8 mouse cellular contexts compared by ENCODE assay signal in the genomic region with DNA sequence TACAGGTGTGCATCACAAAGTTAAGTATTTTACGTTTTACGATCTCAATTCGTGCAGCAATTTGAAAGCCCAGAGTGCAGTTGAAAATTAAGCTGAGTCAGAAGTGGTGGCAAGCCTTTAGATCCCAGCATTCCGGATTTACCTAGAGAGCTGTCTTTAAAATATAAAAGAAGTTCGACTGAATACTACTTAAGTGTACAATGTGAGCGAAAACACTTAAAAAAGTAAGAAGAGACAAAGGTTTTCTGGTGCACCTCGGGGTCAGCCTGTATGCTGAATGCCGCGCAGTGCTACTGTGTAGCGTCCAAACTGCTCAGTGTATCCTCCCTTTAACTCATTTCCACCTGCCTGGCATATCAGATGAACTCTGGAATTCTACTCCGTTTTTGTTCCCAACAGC. TPM values are rescaled to one million over a fixed set of nuclear protein-coding genes. Genes with fewer than 3 reads are reported as not detected.
DNase-seq lines count a peak whose midpoint lies in the region; ATAC-seq and TF ChIP-seq lines count a peak whose summit lies in the region.

No protein-coding gene starts in this region.

- H3K36me3 ChIP-seq in E14TG2a.4 (ENCODE audit: insufficient read depth, low read length) = no peaks in the 10 kb centered on the region
- H3K36me3 ChIP-seq in forebrain, embryonic 12.5 days (replicated peaks) = no peaks in the 10 kb centered on the region
- no peaks in the 10 kb centered on the region for H3K36me3 ChIP-seq in stomach, embryonic 16.5 days (ENCODE audit: control insufficient read depth, insufficient read depth, low read length)

- peaks cover 20% of the 10 kb centered on the region for H3K4me1 ChIP-seq in E14TG2a.4 (replicated peaks; ENCODE audit: low read depth, low read length)
- peaks cover 9% of the 10 kb centered on the region for H3K4me1 ChIP-seq in forebrain, embryonic 12.5 days
- no peaks in the 10 kb centered on the region for H3K4me1 ChIP-seq in stomach, embryonic 16.5 days (ENCODE audit: control insufficient read depth, insufficient read depth, low read length)

- H3K4me2 ChIP-seq in forebrain, embryonic 12.5 days = peak overlapping the region; percentile 66
- H3K4me2 ChIP-seq in stomach, embryonic 16.5 days (ENCODE audit: low read depth, low read length) = peak overlapping the region; percentile 75

- under 1% methylated on average over 11 of the region's 11 CpGs for WGBS in forebrain, embryonic 12.5 days
- WGBS in stomach, embryonic 16.5 days = under 1% methylated on average over 11 of the region's 11 CpGs

- H3K4me3 ChIP-seq in gastrocnemius, adult 2 months = peak overlapping the region; percentile 71
- H3K4me3 ChIP-seq in E14TG2a.4 (replicated peaks; ENCODE audit: low read length) = peak overlapping the region; percentile 83
- H3K4me3 ChIP-seq in forebrain, embryonic 12.5 days (replicated peaks) = peak overlapping the region; percentile 48
- H3K4me3 ChIP-seq in stomach, embryonic 16.5 days (replicated peaks; ENCODE audit: low read length) = peak overlapping the region; percentile 46

- no peak for DNase-seq in gastrocnemius, adult 2 months
- no peak for DNase-seq in gastrocnemius, postnatal 4 days (ENCODE audit: low spot score in 2 of 2)
- peak; percentile 56 for DNase-seq in liver
- DNase-seq in left cerebral cortex, adult 11 months (ENCODE audit: low spot score) = no peak
- DNase-seq in urinary bladder, adult 2 months (ENCODE audit: low spot score) = no peak

- no peak for ATAC-seq in forebrain, embryonic 12.5 days (ENCODE audit: low FRiP score)
- ATAC-seq in stomach, embryonic 16.5 days (ENCODE audit: insufficient read depth, low FRiP score) = no peak

- H3K27ac ChIP-seq in gastrocnemius, adult 2 months = peak overlapping the region; percentile 63
- no peak overlapping the region for H3K27ac ChIP-seq in forebrain, embryonic 12.5 days
- H3K27ac ChIP-seq in stomach, embryonic 16.5 days (ENCODE audit: low read length) = peak overlapping the region; percentile 19; the same call in 1 of the 2 replicates

- no peaks in the 10 kb centered on the region for H3K9me3 ChIP-seq in E14TG2a.4 (ENCODE audit: low read length)
- no peaks in the 10 kb centered on the region for H3K9me3 ChIP-seq in forebrain, embryonic 12.5 days
- no peaks in the 10 kb centered on the region for H3K9me3 ChIP-seq in stomach, embryonic 16.5 days (replicated peaks; ENCODE audit: control insufficient read depth, low read length)

- no peak for TF ChIP-seq CTCF in gastrocnemius, adult 2 months (IDR thresholded peaks at IDR 0.05)
- TF ChIP-seq CTCF in E14TG2a.4 (conservative IDR thresholded peaks at IDR 0.05; ENCODE audit: low read length) = no peak

- intact Hi-C loops in gastrocnemius, adult 2 months (cut with DNase I) = loop anchor here (5.0 to 10.0 kb wide), 3 partner anchors 167 to 1496 kb away; no protein-coding TSS in a partner anchor

- H3K27me3 ChIP-seq in E14TG2a.4 (ENCODE audit: insufficient read depth, low read length) = peaks cover 17% of the 10 kb centered on the region
- H3K27me3 ChIP-seq in forebrain, embryonic 12.5 days = peaks cover 22% of the 10 kb centered on the region
- no peaks in the 10 kb centered on the region for H3K27me3 ChIP-seq in stomach, embryonic 16.5 days (ENCODE audit: control insufficient read depth, insufficient read depth, low read length)

- peak overlapping the region; percentile 49 for H3K9ac ChIP-seq in forebrain, embryonic 12.5 days
- peak overlapping the region; percentile 59 for H3K9ac ChIP-seq in stomach, embryonic 16.5 days (ENCODE audit: low read length)

RNA-seq across cellular contexts. Expression of a gene that starts 12.0 kb away (rescaled TPM):
- not detected for total RNA-seq in gastrocnemius, adult 2 months (2021)
- total RNA-seq in gastrocnemius, postnatal 4 days (2021) = under 1 TPM; 0.20 to 0.21 TPM
- 0.28 TPM in 1 of 2 replicates, not detected in the other for polyA plus RNA-seq in forebrain, embryonic 12.5 days (2016; fragmentation: Nextera tagmentation; extraction: Ambion mirVana)
- 0.92 and 1.1 TPM in 2 replicates for polyA plus RNA-seq in stomach, embryonic 16.5 days (2015; fragmentation: Nextera tagmentation; extraction: Ambion mirVana)
- 0.52 and 0.73 TPM in 2 replicates for polyA plus RNA-seq in urinary bladder, adult 2 months (2012; rRNA removed)

RNA-seq across cellular contexts. Expression of a gene that starts 13.8 kb away (rescaled TPM):
- 1 to 10 TPM in 1 of 2 experiments, not detected in 1; 3.7 TPM for total RNA-seq in gastrocnemius, adult 2 months (2021)
- total RNA-seq in gastrocnemius, postnatal 4 days (2021) = 100 to 1,000 TPM; 276 to 360 TPM
- polyA plus RNA-seq in forebrain, embryonic 12.5 days (2016; fragmentation: Nextera tagmentation; extraction: Ambion mirVana) = 7.0 and 22.0 TPM in 2 replicates
- polyA plus RNA-seq in stomach, embryonic 16.5 days (2015; fragmentation: Nextera tagmentation; extraction: Ambion mirVana) = 10.9 TPM in 1 of 2 replicates, not detected in the other
- polyA plus RNA-seq in urinary bladder, adult 2 months (2012; rRNA removed) = 0.46 TPM in 1 of 2 replicates, not detected in the other

RNA-seq across cellular contexts. Expression of a gene that starts 14.1 kb away (rescaled TPM):
- total RNA-seq in gastrocnemius, adult 2 months (2021) = 1 to 10 TPM in 1 of 2 experiments, not detected in 1; 2.6 TPM
- total RNA-seq in gastrocnemius, postnatal 4 days (2021) = 100 to 1,000 TPM; 393 to 555 TPM
- 10.0 and 10.5 TPM in 2 replicates for polyA plus RNA-seq in forebrain, embryonic 12.5 days (2016; fragmentation: Nextera tagmentation; extraction: Ambion mirVana)
- 2.6 and 4.0 TPM in 2 replicates for polyA plus RNA-seq in stomach, embryonic 16.5 days (2015; fragmentation: Nextera tagmentation; extraction: Ambion mirVana)
- polyA plus RNA-seq in urinary bladder, adult 2 months (2012; rRNA removed) = 0.18 and 0.74 TPM in 2 replicates

RNA-seq across cellular contexts. Expression of a gene that starts 19.6 kb away (rescaled TPM):
- total RNA-seq in gastrocnemius, adult 2 months (2021) = 10 to 100 TPM; 24.1 to 25.0 TPM
- 100 to 1,000 TPM; 143 to 189 TPM for total RNA-seq in gastrocnemius, postnatal 4 days (2021)
- polyA plus RNA-seq in forebrain, embryonic 12.5 days (2016; fragmentation: Nextera tagmentation; extraction: Ambion mirVana) = 44.5 and 46.9 TPM in 2 replicates
- 13.4 and 15.5 TPM in 2 replicates for polyA plus RNA-seq in stomach, embryonic 16.5 days (2015; fragmentation: Nextera tagmentation; extraction: Ambion mirVana)
- 3.2 and 4.3 TPM in 2 replicates for polyA plus RNA-seq in urinary bladder, adult 2 months (2012; rRNA removed)

RNA-seq across cellular contexts. Expression of a gene that starts 21.2 kb away (rescaled TPM):
- total RNA-seq in gastrocnemius, adult 2 months (2021) = 1 to 10 TPM; 1.1 to 2.3 TPM
- total RNA-seq in gastrocnemius, postnatal 4 days (2021) = 100 to 1,000 TPM; 270 to 354 TPM
- 82.7 and 84.6 TPM in 2 replicates for polyA plus RNA-seq in forebrain, embryonic 12.5 days (2016; fragmentation: Nextera tagmentation; extraction: Ambion mirVana)
- 17.8 and 25.3 TPM in 2 replicates for polyA plus RNA-seq in stomach, embryonic 16.5 days (2015; fragmentation: Nextera tagmentation; extraction: Ambion mirVana)
- 0.50 and 0.56 TPM in 2 replicates for polyA plus RNA-seq in urinary bladder, adult 2 months (2012; rRNA removed)
